Mouse (Mus musculus): ENCODE results near the gene Hist1h2af. TPM values are rescaled to one million over a fixed set of nuclear protein-coding genes. Genes with fewer than 3 reads are reported as not detected.
A peak's percentile ranks its signal among the peaks of the same experiment; 100 is the strongest.
"Not testable (repeated sequence)": the region's sequence is repeated elsewhere in the genome, so short reads cannot be mapped to it uniquely, and the experiment has no call there.

Hist1h2af gene
- polyA plus RNA-seq, 1 experiment from 2014 or later, result 3.3 TPM

DNA sequence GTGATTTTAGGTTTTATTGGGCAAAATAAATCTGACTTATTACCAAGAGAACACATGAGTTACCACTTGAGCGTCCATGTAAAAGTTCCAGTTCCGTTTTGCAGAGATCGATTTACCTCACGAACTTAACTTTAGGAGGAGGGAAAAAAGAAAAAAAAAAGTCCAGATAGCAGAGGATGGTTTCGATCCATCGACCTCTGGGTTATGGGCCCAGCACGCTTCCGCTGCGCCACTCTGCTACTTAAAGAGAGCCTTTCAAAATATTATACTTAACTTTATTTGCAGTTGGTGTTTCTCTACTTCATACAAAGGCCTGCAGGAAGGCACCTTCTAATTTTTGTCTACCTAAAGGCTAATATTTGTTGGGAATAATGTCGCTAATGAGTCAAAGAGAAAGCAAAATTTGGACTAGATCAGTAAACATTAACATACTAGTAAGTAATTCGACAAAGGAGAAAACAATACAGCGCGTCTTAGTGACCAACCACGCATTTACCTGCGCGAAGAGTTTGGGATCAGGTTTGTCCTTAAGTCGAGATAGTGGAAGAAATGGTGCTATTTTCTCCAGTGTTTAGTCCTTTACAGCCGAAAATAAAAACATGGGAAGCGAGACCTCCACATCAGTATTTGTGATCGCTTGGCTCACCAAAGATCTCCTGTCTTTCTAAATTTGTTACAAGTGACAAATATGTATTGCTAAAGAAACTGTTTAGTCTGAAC is 3.4 kb upstream of the Hist1h2af start:
- DNase-seq (ENCODE audit: low spot score), result peak; percentile 84
- Histone ChIP-seq H3K9me3 (ENCODE audit: control insufficient read depth, low read length) (no peaks in the 10 kb centered on the region), H3K4me2 (replicated peaks) (peak overlapping the region; percentile 55), H3K4me3 (replicated peaks; ENCODE audit: low read length) (peak overlapping the region; percentile 49), H3K9ac (peak overlapping the region; percentile 84), H3K27ac (peak overlapping the region; percentile 95), H3K4me1 (replicated peaks; ENCODE audit: control insufficient read depth, insufficient read depth, low read length) (peaks cover 29% of the 10 kb centered on the region), H3K36me3 (replicated peaks; ENCODE audit: control insufficient read depth, insufficient read depth) (no peaks in the 10 kb centered on the region), H3K27me3 (ENCODE audit: control insufficient read depth, insufficient read depth, low read length) (no peaks in the 10 kb centered on the region)
- under 1% methylated on average over 20 of the region's 20 CpGs for WGBS
- no peak for ATAC-seq (ENCODE audit: low FRiP score)

DNA sequence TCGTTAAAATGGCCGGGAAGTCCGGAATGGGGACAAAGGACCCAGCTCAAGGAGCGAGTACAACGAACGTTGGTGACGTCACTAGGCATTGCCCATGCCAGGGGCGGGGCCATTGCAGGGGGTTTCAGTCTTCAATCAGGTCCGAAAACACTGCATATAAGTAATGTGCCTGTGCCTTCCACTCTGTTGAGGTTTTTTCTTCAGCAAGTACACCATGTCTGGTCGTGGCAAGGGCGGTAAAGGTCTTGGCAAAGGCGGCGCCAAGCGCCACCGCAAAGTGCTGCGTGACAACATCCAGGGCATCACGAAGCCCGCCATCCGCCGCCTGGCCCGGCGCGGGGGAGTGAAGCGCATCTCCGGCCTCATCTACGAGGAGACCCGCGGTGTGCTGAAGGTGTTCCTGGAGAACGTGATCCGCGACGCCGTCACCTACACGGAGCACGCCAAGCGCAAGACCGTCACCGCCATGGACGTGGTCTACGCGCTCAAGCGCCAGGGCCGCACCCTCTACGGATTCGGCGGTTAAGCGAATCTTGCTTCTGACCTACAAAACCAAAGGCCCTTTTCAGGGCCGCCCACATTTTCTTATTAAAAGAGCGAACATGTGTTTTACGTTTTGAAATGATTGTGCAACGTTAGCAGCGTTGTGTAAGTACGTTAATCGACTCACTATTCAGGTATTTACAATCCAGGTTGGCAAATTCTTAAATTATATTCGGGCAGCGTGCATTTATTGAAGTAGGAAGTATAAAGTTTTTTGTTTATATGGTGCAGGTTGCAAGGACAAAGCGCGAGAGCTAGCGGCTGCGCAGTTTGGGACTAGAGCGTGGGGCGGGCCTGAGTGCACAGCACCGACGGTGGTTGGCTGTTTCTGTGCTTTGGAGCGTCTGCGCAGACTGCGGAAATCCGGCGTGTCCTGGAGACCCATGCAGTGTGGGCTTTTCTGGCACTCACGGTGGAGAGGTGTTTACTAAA is 2.5 kb upstream of the Hist1h2af start, which contains the start of gene Hist1h4h:
TSS of gene Hist1h4h (plus strand) at position 150 of the 975 bp plus-strand sequence.
- peaks cover 29% of the 10 kb centered on the region for H3K4me1 ChIP-seq (replicated peaks; ENCODE audit: control insufficient read depth, insufficient read depth, low read length)
- WGBS, result under 1% methylated on average over 52 of the region's 70 CpGs
- no peaks in the 10 kb centered on the region for H3K9me3 ChIP-seq (ENCODE audit: control insufficient read depth, low read length)
- H3K9ac ChIP-seq, result peak within 1 kb of the TSS; percentile 84
- peak; percentile 100 for DNase-seq (ENCODE audit: low spot score)
- H3K27me3 ChIP-seq (ENCODE audit: control insufficient read depth, insufficient read depth, low read length), result no peaks in the 10 kb centered on the region
- H3K4me2 ChIP-seq (replicated peaks), result peak within 1 kb of the TSS; percentile 55
- H3K27ac ChIP-seq, result peak within 1 kb of the TSS; percentile 95
- H3K4me3 ChIP-seq (replicated peaks; ENCODE audit: low read length), result peak within 1 kb of the TSS; percentile 49
- ATAC-seq (ENCODE audit: low FRiP score), result peak; percentile 87
- no peaks in the 10 kb centered on the region for H3K36me3 ChIP-seq (replicated peaks; ENCODE audit: control insufficient read depth, insufficient read depth)

DNA sequence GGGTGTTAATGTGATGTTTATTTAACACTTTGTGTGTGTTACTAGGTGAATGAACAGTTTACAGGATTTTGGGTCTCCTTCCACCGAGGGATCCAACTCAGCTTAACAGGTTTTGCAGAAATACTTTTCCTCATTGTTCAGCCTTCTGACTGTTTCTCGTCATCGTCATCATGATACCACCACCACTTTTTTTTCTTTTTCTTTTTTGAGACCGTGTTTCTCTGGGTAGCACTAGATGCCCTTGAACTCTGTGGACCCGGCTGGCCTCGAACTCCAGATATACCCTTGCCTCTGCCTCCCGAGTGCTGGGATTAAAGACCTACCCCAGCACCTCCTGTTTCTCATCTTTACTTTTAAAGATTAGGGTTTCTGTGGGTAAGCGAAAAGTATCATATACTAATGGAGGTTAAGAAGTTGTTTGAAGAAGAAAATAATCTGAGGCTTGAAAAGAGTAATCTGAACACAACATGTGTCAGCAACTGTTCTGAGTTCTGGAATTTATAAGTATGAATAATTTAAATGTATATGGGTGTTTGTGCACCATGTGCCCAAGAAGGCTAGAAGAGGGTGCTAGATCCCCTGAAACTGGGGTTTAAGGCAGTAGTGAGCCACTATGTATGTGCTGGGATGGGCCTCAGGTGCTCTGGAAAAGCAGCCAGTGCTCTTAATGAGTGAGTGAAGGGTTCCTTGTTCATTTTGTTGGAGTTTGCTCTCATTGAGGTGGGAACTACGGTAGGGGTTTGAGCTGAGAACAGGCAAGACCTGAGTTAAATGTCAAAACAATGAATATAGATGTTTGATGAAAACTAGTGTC is 1.2 kb upstream of the Hist1h2af start:
- H3K9me3 ChIP-seq (ENCODE audit: control insufficient read depth, low read length), result no peaks in the 10 kb centered on the region
- H3K36me3 ChIP-seq (replicated peaks; ENCODE audit: control insufficient read depth, insufficient read depth), result no peaks in the 10 kb centered on the region
- H3K27me3 ChIP-seq (ENCODE audit: control insufficient read depth, insufficient read depth, low read length), result no peaks in the 10 kb centered on the region
- peak overlapping the region; percentile 95 for H3K27ac ChIP-seq
- DNase-seq (ENCODE audit: low spot score) (no peak), ATAC-seq (ENCODE audit: low FRiP score) (no peak)
- H3K4me1 ChIP-seq (replicated peaks; ENCODE audit: control insufficient read depth, insufficient read depth, low read length), result peaks cover 29% of the 10 kb centered on the region
- peak overlapping the region; percentile 49 for H3K4me3 ChIP-seq (replicated peaks; ENCODE audit: low read length)
- 24% methylated on average over 9 of the region's 9 CpGs for WGBS
- H3K4me2 ChIP-seq (replicated peaks), result peak overlapping the region; percentile 55
- peak overlapping the region; percentile 84 for H3K9ac ChIP-seq

DNA sequence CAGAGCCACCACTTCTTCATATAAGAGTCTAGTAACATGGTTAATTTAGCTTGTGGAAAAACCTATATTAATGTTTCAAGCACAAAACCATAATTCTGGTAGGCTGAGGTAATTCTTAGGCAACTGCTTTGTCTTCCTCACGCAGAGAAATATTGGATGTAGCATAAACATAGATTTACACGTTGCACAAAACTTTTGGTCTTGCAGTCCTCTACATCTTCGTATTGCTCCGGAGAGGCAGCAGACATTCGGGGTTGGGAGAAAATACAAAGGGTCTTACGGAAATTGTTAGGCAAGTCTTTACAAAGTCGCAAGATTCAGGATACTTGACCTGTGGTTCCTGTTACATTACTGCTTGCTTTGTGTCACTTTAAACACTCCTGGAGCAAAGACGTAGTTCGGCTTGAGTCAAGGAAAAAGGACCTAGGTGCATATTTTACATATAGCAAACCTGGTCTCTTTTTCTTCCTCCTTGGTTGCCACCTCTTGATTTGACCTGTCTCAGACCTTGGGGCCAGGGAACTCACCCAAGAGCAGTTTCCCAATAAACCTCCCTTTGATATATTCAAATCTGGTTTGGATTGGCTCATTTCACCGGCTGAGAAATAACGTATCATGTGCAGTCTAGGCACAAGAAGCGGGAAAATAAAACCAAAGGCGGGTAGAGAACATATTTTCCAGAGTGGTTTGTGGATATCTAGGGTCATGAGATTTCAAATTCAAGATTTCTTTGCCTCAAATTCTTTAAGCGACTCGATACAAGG is 844 bp downstream of the Hist1h2af start:
- DNase-seq (ENCODE audit: low spot score), result no peak
- peak overlapping the region; percentile 36 for H3K9ac ChIP-seq
- H3K4me3 ChIP-seq (replicated peaks; ENCODE audit: low read length), result peak overlapping the region; percentile 35
- no peaks in the 10 kb centered on the region for H3K27me3 ChIP-seq (ENCODE audit: control insufficient read depth, insufficient read depth, low read length)
- H3K27ac ChIP-seq, result peak overlapping the region; percentile 71
- H3K4me1 ChIP-seq (replicated peaks; ENCODE audit: control insufficient read depth, insufficient read depth, low read length), result peaks cover 27% of the 10 kb centered on the region
- ATAC-seq (ENCODE audit: low FRiP score), result no peak
- WGBS, result under 1% methylated on average over 15 of the region's 15 CpGs
- no peaks in the 10 kb centered on the region for H3K36me3 ChIP-seq (replicated peaks; ENCODE audit: control insufficient read depth, insufficient read depth)
- H3K4me2 ChIP-seq (replicated peaks), result peak overlapping the region; percentile 55
- no peaks in the 10 kb centered on the region for H3K9me3 ChIP-seq (ENCODE audit: control insufficient read depth, low read length)

DNA sequence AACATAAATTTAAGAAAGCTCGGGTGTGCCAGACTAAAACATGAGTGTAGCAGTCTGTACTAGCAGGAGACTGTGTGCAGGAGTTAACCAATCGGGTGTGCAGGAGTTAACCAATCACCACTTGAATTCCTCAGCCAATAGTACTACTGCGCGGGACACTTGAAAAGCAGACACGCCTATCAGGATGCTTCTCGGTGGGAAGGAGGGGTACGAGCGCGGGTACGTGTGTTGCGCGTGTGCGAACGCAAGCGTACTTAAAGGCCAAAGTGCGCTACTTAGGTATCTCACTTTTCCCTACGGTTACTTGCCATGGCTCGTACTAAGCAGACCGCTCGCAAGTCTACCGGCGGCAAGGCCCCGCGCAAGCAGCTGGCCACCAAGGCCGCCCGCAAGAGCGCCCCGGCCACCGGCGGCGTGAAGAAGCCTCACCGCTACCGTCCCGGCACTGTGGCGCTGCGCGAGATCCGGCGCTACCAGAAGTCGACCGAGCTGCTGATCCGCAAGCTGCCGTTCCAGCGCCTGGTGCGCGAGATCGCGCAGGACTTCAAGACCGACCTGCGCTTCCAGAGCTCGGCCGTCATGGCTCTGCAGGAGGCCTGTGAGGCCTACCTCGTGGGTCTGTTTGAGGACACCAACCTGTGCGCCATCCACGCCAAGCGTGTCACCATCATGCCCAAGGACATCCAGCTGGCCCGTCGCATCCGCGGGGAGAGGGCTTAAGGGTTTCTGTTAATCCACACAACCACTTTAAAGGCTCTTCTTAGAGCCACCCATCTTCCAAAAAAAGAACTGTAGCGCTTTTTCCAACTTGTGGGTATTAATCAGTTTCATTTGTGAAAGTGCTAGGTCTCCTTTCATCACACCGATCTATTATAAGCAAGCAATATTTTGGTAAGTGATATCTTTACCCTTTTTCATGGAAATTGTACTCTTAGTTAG is 1.7 kb downstream of the Hist1h2af start, which contains the start of gene Hist1h3g:
TSS of gene Hist1h3g (plus strand) at position 286 of the 939 bp plus-strand sequence.
- ATAC-seq (ENCODE audit: low FRiP score), result peak; percentile 92
- WGBS, result under 1% methylated on average over 36 of the region's 62 CpGs
- H3K27me3 ChIP-seq (ENCODE audit: control insufficient read depth, insufficient read depth, low read length); H3K36me3 ChIP-seq (replicated peaks; ENCODE audit: control insufficient read depth, insufficient read depth); H3K9me3 ChIP-seq (ENCODE audit: control insufficient read depth, low read length): not testable (repeated sequence)
- DNase-seq (ENCODE audit: low spot score), result peak; percentile 95
- Histone ChIP-seq H3K27ac (peak within 1 kb of the TSS; percentile 71), H3K9ac (peak within 1 kb of the TSS; percentile 36), H3K4me2 (replicated peaks) (peak within 1 kb of the TSS; percentile 55), H3K4me3 (replicated peaks; ENCODE audit: low read length) (peak within 1 kb of the TSS; percentile 35), H3K4me1 (replicated peaks; ENCODE audit: control insufficient read depth, insufficient read depth, low read length) (peaks cover 22% of the 10 kb centered on the region)

DNA sequence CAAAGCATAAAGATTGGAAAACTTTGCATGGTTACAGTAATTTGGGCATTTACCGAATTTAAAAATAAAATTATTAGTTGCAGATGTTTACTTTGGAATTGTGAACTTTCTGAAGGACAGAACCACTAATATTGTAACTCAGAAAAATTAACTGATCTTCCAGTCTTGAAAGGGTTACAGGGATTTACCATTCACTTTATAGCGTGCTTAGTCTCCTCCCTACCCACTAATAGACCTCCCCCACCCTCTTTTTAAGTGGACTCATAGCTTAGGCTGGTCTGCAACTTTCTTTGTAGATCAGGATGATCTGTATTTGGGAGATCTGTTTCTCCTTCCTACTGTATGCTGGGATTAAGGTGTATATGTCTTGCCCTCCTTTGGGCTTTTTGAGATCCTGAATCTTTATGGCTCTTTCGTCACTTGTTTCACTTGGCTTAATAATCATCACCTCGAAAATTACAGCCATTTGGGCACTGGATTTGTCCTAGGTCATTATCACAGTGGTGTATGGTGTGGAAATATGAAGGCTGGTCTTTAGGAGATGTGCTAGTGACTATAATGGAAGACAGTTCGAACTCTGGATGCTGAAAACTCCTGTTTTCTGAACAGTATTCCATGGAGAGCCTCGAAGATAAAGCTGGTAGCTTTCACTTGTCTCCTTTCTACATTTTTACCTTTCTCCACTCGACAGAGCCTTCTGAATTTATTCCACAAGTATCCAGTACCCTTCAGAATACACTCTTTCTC is 2.5 kb downstream of the Hist1h2af start:
- no peaks in the 10 kb centered on the region for H3K36me3 ChIP-seq (replicated peaks; ENCODE audit: control insufficient read depth, insufficient read depth)
- H3K9ac ChIP-seq, result no peak overlapping the region
- DNase-seq (ENCODE audit: low spot score) (no peak), ATAC-seq (ENCODE audit: low FRiP score) (no peak)
- 26% methylated on average over 7 of the region's 7 CpGs for WGBS
- H3K27me3 ChIP-seq (ENCODE audit: control insufficient read depth, insufficient read depth, low read length), result no peaks in the 10 kb centered on the region
- H3K4me1 ChIP-seq (replicated peaks; ENCODE audit: control insufficient read depth, insufficient read depth, low read length), result peaks cover 22% of the 10 kb centered on the region
- no peak overlapping the region for H3K27ac ChIP-seq
- H3K4me3 ChIP-seq (replicated peaks; ENCODE audit: low read length), result peak overlapping the region; percentile 35
- H3K4me2 ChIP-seq (replicated peaks), result peak overlapping the region; percentile 55
- no peaks in the 10 kb centered on the region for H3K9me3 ChIP-seq (ENCODE audit: control insufficient read depth, low read length)

DNA sequence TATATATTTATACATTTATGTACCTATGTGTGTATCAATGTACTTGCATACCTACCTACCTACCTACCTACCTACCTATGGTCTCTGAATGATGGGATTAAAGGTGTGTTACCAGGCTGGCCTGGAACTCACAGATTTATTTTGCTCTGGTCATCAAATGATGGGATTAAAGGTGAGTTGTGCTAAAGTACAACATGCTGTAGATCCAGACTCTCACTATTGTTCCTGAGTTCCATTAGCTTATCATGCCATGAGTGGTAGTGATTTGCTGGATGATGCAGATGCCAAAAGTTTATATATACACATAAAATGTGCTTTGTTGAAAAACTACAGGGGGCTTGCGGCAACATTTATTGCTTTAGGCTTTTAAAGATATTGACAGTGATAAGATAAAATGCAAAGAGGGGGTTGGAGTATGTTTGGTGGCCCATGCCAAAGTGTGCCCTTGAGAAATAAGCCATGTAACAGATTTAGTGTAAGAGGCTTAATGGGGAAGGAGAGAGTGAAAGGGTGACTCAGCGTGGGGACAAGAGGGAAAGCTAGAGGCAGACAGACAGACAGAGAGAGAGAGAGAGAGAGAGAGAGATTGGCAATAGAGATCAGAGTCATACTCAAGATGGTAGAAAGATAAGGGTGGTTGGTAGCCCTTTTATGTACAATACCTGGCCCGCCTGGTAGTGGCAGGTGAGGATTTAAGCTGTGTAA is 3.5 kb downstream of the Hist1h2af start:
- ATAC-seq (ENCODE audit: low FRiP score) (no peak), DNase-seq (ENCODE audit: low spot score) (no peak)
- H3K4me3 ChIP-seq (replicated peaks; ENCODE audit: low read length), result no peak overlapping the region
- H3K4me1 ChIP-seq (replicated peaks; ENCODE audit: control insufficient read depth, insufficient read depth, low read length), result peaks cover 19% of the 10 kb centered on the region
- no peaks in the 10 kb centered on the region for H3K27me3 ChIP-seq (ENCODE audit: control insufficient read depth, insufficient read depth, low read length)
- H3K27ac ChIP-seq, result no peak overlapping the region
- no peak overlapping the region for H3K9ac ChIP-seq
- WGBS, result 79% methylated on average over 3 of the region's 3 CpGs
- H3K9me3 ChIP-seq (ENCODE audit: control insufficient read depth, low read length), result no peaks in the 10 kb centered on the region
- H3K36me3 ChIP-seq (replicated peaks; ENCODE audit: control insufficient read depth, insufficient read depth), result no peaks in the 10 kb centered on the region
- peak overlapping the region; percentile 55 for H3K4me2 ChIP-seq (replicated peaks)

All from hindbrain, embryonic 14.5 days (tissue).